Mouse (Mus musculus) spleen, postnatal 14 days (tissue): ENCODE measurements around the gene Polk.

Experiments used
- DNase-seq, 2 experiments: peaks; one replicate each; pipeline ENCODE4 v3.0.0; 2021 to 2022; ENCODE audit warnings: low spot score in 2 of 2

Polk gene

DNA sequence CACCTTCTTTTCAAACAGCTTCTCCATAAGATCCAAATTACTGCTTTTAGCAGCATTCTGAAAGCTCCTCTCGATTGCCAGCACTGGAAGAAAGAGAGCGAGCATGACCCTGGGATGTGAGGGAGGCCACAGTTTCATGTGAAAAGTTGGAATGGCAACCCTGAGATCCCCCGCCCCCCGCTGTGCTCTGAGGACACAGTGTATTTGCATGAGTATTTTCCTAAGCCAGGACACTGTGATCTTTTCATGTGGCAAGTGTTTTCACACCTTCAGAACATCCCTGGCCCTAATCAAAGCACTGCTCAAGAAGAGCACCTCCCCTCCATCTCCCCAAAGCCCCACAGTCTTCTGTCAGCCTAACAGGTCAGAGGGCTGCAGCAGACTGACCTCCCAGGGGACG lies 77.1 kb downstream of the Polk start:
- no peak for DNase-seq

DNA sequence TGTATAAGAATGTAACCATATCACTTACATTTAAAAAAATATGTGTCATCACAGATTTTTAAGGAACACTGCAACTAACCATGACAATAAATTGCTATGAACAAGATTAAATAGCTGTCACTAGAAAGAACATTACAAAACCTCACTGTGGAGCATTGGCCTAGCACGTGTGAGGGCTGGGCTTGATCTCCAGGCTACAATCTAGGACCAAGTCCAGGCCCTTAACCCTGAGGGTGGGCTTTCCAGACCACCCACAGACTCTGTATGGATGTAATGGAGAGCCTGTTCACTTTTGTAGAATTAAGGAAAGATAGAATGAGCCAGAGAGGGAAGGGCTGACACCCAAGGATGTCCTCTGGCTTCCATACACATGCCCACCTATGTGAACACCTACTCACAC lies 79.7 kb downstream of the Polk start:
- DNase-seq, result no peak

DNA sequence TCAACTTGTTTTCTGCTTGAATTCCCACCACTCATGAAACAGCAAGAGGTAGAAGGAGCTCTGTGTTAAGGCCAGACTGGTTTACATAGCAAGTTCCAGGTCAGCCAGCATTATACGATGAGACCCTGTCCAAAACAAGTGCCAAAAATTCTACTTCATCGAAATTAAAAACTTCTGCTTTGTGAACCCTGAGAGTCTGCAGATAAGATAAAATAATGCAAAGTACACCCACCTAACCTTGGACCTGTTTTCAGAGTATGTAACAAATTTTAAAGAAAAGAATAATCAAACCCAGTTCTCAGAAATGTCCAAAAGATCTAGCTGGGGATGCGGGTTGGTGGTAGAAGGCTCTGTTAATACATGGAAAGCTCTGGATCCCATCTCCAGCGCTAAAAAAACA lies 83.8 kb downstream of the Polk start:
- DNase-seq, result no peak

DNA sequence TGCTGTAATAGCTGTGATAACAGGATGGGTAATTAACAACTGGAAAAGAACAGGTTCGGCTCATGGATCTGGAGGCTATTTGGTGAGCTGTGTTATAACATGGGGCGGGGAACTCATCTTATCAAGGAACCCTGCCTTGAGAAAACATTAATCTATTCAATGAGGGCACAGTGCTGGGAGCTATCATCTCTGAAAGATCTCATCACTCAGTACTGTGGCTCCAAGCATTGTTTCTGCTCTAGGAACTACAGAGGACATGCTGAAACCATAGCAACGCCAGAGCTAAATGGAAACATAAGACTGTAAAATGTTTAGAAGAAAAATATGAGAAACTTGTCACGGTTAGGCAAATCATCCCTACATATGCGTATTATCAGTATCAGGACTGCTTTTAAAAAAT lies 84.4 kb downstream of the Polk start:
- no peak for DNase-seq

DNA sequence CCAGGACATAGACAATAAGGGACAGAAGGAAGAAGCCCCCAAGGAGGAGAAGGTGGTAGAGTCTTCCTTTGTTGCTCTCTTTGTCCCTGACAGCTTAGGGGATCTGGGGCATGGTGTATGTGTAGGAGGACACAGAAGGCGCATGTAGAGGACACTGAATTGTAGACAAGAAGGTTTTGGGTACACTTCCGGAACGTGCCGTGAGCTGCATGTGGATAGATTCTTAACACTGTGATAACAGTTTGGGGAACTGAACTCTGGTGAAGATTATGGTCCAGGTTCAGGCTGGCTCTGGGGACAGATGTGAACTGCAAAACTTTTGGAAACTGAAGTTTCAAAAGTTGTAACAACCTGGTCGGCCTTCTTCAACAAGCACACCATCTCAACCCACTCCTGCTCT lies 84.8 kb downstream of the Polk start:
- DNase-seq, result no peak

DNA sequence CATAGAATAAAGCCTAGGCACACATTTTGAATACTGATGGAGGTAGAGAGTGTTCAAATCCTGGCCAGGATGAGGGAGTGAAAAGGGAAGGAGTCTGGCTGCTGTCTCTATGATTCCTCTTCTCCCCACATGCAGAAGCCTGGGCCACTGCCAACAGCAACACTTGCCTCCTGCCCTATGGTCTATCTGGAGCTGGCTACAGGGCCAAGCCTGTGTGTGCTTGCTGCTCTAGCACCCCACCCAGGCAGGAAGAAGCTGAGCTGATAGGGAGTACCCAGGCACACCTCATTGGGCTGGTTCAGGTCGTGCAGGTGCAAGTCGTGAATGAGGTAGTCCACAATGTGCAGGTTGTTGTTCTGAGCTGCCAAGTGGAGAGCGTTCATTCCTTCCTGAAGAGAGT lies 88.1 kb downstream of the Polk start:
- DNase-seq, result no peak

DNA sequence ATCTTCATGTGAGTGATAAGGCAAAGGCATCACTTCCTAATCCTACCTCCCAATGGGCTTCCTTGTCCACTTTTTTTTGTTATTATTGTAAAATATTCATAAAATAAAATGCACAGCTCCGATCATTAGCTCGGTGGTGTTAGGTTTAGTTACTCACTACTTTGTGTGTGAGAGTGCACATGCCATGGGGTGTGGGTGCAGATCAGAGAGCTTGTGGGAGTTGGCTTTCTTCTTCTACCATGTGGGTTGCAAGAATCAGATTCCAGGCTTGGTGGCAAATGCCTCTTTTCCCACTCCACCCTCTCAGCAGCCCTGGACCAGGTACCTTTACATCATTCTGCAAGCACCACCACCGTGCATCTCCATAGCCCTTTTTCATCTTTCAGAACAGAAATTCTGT lies 89.8 kb downstream of the Polk start:
- DNase-seq, result no peak

DNA sequence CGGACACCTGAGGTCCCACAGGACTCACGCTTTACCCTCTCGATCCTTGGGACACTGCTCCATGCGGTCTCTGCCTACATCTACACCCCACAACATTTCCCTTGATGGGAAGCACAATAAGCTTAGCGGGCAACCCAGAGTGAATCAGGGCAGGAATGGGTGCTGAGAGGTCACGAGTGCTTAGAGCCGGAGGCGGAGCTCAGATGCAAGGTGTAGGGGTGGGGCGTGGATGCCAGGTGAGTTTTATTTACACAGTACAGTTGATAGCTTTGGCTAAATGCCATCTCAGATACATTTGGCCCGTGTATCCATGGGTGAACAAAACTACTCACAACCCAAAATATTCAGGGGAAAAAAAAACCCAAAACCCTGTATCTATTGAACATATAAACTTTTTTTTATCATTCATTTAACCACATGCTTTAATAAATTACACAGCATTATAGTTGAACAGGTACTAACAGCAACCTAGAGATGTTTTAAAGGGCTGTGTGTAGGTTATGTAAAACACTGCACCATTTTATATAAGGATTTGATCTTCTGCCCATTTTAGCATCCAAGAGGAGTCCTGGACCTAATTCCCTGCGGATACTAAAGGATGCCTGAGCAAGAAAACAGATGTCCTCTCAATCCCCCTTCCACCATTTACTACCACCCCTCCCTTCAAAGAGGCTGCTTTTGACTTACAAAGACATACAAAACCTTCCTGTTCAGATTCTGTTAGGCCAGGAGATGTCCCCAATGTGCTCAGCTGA lies 90.8 kb downstream of the Polk start:
- no peak for DNase-seq

DNA sequence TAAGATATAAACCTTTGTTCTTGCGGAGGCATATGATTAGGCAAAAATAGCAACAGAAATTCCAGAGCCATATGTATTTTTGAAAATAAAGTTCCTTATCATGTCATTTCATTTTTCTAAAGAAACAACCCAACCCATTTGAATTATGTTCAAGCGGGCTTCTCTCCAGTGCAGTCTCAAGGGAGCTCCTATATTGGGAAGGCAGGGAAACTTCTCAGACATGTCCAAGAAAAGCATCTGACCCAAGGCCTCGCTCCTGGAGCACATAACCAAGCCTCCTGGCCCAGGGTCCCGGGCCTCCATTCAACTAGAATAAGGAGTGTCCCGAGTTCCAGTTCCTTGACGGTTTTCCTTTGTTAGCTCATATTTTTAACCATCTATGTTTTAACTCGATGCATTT lies 91.5 kb downstream of the Polk start:
- DNase-seq, result no peak

DNA sequence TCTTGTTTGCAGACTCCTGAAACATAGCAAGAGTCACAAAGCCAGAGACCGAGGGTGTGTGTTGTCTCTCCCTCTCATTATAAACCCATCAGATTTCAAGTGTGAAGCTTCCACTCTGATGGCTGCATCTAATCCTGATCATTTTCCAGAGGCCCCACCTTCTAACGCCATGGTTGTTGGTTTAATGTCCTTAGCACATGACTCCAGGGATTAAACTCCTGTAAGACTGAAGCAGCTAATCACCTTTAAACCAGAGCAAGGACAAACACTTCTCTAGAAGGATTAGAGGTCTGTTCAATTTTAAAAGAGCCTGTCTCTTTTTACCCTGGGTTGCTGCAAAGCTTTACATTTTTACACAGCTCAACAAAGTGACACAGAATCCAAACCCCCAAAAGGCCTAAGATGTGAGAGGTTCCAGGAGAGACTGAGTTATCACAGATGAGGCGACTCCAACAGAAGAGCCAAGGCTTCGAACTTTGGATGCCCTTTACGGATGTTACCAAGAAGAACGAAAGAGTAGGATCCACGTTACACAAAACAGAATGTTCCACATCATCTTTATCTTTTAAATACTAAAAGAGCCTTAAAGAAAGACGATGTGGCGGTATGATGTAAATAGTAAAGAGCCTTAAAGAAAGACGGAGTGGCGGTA lies 92.0 kb downstream of the Polk start:
- no peak for DNase-seq

DNA sequence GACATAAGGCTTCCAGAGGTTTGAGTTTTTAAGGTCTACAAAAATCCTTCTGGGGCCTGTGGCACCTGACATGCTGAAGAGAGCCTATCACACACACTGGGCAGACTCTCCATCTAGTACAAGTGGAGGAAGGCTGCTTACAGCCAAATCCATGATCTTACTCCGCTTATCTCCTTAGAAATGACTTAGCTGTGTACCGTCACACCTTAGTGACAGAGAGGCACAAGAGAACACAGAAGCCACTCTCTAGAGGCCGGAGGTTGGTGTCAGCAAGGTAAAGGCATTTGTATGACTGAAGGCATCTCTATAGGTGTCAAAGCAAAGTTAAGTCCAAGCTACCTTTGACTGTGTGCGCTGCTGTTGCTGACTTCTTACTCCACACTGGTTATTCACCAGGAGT lies 101.9 kb downstream of the Polk start:
- DNase-seq, result no peak

DNA sequence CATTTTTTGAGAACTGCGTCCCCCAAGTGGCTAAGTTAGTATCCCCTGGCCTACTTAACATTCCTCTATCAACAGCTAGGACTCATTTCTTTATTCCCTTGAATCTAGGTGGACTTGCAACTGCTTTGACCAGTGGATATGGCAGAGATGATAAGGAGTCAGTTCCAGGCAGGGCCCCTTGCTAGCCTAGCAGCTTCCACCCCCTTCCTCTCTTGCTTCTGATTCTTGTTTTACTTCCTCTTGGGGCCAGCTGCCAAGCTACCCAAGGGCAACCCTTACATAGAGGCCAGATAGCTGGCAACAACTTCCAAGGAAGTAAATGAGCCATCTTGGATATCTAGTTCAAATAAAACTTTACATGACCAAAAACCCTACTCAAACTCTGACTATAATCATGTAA lies 105.5 kb downstream of the Polk start:
- DNase-seq, result no peak

DNA sequence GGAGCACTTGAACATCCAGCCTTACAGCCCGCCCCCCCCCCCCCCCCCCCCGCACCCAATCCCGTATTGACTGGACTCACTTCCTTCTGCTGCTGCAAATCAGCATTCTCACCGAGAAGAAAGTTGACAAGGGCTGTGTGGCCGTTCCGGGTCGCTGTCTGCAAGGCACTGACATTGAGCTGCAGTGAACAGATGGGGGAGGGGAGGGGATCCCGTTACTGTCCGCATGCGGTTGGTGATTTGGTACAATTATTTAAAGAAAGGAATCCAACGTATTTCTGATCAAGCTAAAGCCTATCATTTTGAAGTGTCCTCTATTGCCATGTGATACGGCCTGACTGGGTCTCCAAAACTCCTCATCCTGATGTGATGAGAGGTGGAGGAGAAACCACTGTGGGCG lies 106.6 kb downstream of the Polk start:
- no peak for DNase-seq

DNA sequence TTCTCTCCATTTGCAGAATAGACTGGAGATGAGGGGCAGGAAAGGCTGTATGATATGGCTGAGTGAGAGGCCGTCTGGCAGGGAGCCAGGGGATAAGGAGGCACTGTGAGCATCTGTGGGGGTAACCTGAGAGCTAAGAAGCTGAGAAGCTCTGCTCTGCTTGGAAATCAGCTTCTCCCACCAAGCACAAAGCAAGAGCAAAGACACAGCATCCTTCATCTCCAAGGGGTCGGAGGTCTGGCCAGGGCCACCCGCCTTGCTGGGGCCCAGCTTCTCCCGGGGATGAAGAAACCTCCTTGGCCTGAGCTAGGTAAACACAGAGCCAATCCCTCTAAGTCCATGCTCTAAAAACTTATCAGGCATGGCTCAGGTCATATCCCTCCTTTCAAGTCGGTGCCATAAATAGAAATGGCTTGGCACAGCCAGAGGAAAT lies 107.5 kb downstream of the Polk start:
- no peak for DNase-seq

DNA sequence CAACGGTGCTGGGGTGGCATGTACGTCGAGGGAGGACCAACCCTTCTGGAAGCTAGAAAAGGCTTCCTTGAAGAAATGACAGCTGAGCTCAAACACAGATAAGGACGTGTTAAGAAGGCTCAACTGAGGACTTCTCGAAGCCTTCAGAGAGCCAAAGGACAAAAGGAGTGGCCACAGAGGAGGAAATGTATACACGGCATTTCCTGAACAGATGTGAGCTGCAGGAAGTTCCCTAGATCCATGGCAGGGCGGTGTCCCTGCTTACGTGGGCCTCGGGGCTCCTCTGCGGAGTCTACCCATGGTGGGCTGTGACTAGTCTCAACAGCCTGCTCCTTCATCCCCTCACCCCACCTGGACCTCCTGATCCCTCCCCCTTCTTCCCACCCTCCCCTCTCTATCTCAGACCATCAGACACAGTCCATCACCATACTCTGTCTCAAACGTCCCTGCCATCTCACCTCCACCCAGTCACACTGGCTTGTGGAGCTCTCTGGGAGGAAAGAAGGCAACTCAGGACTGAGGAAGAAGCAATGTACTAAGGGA lies 108.7 kb downstream of the Polk start:
- DNase-seq, result no peak

DNA sequence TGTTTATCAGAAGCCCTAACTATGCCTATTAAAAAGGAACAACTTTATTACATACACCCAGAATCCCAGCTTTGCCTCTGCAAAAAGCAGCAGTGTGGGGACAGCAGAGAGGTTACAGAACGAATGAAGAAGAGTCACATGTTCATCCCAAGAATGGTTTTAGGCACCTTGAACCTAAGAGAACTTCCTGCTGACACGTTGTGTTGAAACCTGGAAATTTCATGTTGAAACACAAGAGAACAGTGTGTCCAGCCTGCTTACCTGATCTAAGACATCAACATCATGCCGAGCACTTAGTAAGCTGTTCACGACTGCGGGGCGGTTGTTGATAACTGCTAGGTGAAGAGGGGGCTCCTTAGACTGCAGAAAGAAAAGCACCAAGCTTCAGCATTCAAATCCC lies 109.3 kb downstream of the Polk start:
- DNase-seq, result no peak

DNA sequence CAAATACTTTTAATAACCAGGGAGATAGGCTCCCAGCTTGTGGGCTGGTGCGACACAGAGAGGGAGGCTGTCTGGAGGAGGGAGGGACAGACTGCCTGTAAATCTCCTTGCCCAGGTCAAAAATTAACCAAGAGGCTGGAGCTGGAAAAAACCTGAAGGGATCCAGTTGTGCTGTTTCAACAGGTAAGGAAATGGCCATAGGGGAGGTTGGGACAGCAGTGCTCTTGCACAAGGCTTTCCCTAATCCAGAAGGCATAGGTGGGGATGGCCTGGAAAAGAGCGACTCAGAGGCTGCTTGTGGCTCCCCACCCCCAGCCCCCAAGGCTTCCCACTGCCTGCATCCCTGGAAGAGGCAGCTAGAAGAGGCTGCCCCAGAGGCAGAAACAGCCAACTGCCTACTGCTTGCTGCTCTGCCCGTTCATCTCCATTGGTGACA lies 110.0 kb downstream of the Polk start:
- DNase-seq, result no peak

DNA sequence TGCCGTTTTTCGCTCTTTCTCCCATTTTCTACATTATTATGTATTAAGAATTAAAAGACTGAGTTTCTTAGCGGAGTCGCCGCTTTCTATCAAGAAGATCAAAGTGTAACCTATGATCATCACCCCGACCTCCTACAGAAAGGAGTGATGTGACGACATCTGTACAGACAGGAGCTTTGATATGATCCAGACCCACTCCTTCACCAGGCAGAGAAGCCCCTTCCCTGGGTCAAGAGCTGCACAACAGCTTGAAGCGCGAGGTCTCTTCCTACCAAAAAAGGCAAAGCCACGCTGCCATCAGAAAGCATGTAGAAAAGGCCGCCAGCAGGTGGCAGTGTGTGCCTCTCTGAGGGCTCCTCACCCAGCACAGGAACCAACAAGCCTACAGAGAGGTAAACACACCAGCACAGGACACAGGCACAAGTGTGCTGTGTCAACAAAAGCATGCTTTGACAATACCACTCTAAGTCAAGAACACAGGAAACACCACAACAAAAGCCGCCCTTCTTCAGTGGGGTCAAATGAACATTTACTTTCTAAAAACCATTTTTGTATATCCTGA lies 110.7 kb downstream of the Polk start:
- peak; percentile 60 to 76 for DNase-seq
